Mouse (Mus musculus) kidney, postnatal 0 days (tissue): ENCODE data around the gene Psmc5. TPM values are rescaled to one million over a fixed set of nuclear protein-coding genes. Genes with fewer than 3 reads are reported as not detected.

Experiments used
- ATAC-seq: fragments of 200-750 bp; cut with Nextera tagmentation; replicated peaks from 2 replicates; pipeline ENCODE4 v1.8.0; 2017; ENCODE audit warnings: low read depth, moderate number of reproducible peaks, moderate TSS enrichment, moderate library complexity; ENCODE audit not compliant: low FRiP score
- DNase-seq: peaks from one replicate; pipeline ENCODE4 v3.0.0-alpha.2; 2016; ENCODE audit warnings: low spot score
- H3K27ac ChIP-seq: fragments of 300-500 bp; sonication (generic); 2 replicates; pipeline ENCODE4 v1.5.1; 2014; ENCODE audit warnings: mild to moderate bottlenecking
- H3K27me3 ChIP-seq: fragments of 300-500 bp; sonication (generic); 2 replicates; pipeline ENCODE4 v1.6.1; 2014; ENCODE audit warnings: low read length, mixed read lengths; ENCODE audit not compliant: insufficient read depth
- H3K36me3 ChIP-seq: fragments of 300-500 bp; sonication (generic); 2 replicates; pipeline ENCODE4 v1.6.1; 2014; ENCODE audit warnings: low read length, mixed read lengths; ENCODE audit not compliant: insufficient read depth
- H3K4me1 ChIP-seq: fragments of 300-500 bp; sonication (generic); replicated peaks from 2 replicates; pipeline ENCODE4 v1.6.1; 2014; ENCODE audit warnings: antibody characterized with exemption, low read length, mixed read lengths; ENCODE audit not compliant: insufficient read depth
- H3K4me2 ChIP-seq: fragments of 300-500 bp; sonication (generic); 2 replicates; pipeline ENCODE4 v1.6.1; 2014; ENCODE audit warnings: mild to moderate bottlenecking, low read length, moderate library complexity, mixed read lengths
- H3K4me3 ChIP-seq: fragments of 300-500 bp; sonication (generic); replicated peaks from 2 replicates; pipeline ENCODE4 v1.5.1; 2014; ENCODE audit warnings: low read depth, low read length
- H3K9ac ChIP-seq: fragments of 300-500 bp; sonication (generic); 2 replicates; pipeline ENCODE4 v1.6.1; 2014; ENCODE audit warnings: low read depth, low read length
- H3K9me3 ChIP-seq: fragments of 300-500 bp; sonication (generic); replicated peaks from 2 replicates; pipeline ENCODE4 v1.6.1; 2016; ENCODE audit warnings: low read length, inconsistent platforms, mixed read lengths
- CTCF ChIP-seq: IDR thresholded peaks from 2 replicates; pipeline ENCODE4 v1.5.1; 2016; ENCODE audit warnings: antibody characterized with exemption, low read depth, mild to moderate bottlenecking, moderate library complexity
- WGBS: fragments of 180-500 bp; shearing (Covaris S2); extraction: QIAGEN DNeasy Blood & Tissue Kit; methylation state at CpG from one replicate; pipeline ENCODE4 v1.1.7; 2014; 5-methylcytosine and 5-hydroxymethylcytosine counted together
- polyA plus RNA-seq: library from polyadenylated mRNA; unstranded; fragments of >200 nt; fragmentation: Nextera tagmentation; extraction: Ambion mirVana; gene quantifications from 2 replicates; pipeline ENCODE4 v1.2.1, GENCODE M21; 2015

Psmc5 gene
- polyA plus RNA-seq, 1 experiment from 2014 or later: 223 TPM

GRCm38 (mm10) chr11:106276454-106276853 is 20.5 kb downstream of the Psmc5 start, which contains the start of gene Tcam1:
Gene Tcam1 (plus strand): TSS chr11:106276672.
- TF ChIP-seq CTCF: peak; percentile 87

GRCm38 (mm10) chr11:106282452-106282851 is 26.5 kb downstream of the Psmc5 start:
- no peaks in the 10 kb centered on the region for H3K9me3 ChIP-seq
- H3K9ac ChIP-seq: no peak overlapping the region
- no peaks in the 10 kb centered on the region for H3K27me3 ChIP-seq
- no peak for DNase-seq
- H3K4me2 ChIP-seq: no peak overlapping the region
- H3K4me3 ChIP-seq: no peak overlapping the region
- no peaks in the 10 kb centered on the region for H3K36me3 ChIP-seq
- no peak overlapping the region for H3K27ac ChIP-seq
- 78% methylated on average over 6 of the region's 6 CpGs for WGBS
- ATAC-seq: no peak
- no peak for TF ChIP-seq CTCF
- no peaks in the 10 kb centered on the region for H3K4me1 ChIP-seq

More at GRCm38 (mm10) chr11:106276454-106276853, 20.5 kb downstream of the Psmc5 start, which contains the start of gene Tcam1:
- ATAC-seq (peak; percentile 43), DNase-seq (peak; percentile 98)
- Histone ChIP-seq H3K27ac (peak within 1 kb of the TSS; percentile 66; the same call in 1 of the 2 replicates), H3K27me3 (no peaks in the 10 kb centered on the region), H3K36me3 (no peaks in the 10 kb centered on the region), H3K4me3 (no peak within 1 kb of the TSS), H3K9ac (no peak within 1 kb of the TSS), H3K4me1 (peaks cover 6% of the 10 kb centered on the region; the same call in 1 of the 2 replicates), H3K9me3 (no peaks in the 10 kb centered on the region), H3K4me2 (peak within 1 kb of the TSS; percentile 45)
- 3% methylated on average over 25 of the region's 25 CpGs for WGBS

GRCm38 (mm10) chr11:106283371-106283770 is 27.4 kb downstream of the Psmc5 start:
- H3K4me1 ChIP-seq: no peaks in the 10 kb centered on the region
- WGBS: 83% methylated on average over 4 of the region's 4 CpGs
- ATAC-seq (no peak), DNase-seq (no peak)
- no peak for TF ChIP-seq CTCF
- no peak overlapping the region for H3K4me3 ChIP-seq
- no peaks in the 10 kb centered on the region for H3K36me3 ChIP-seq
- no peak overlapping the region for H3K9ac ChIP-seq
- no peak overlapping the region for H3K4me2 ChIP-seq
- no peaks in the 10 kb centered on the region for H3K27me3 ChIP-seq
- H3K27ac ChIP-seq: no peak overlapping the region
- no peaks in the 10 kb centered on the region for H3K9me3 ChIP-seq

- Histone ChIP-seq H3K9ac (no peak overlapping the region), H3K4me3 (no peak overlapping the region), H3K4me1 (no peaks in the 10 kb centered on the region), H3K4me2 (no peak overlapping the region), H3K36me3 (no peaks in the 10 kb centered on the region), H3K9me3 (no peaks in the 10 kb centered on the region), H3K27ac (no peak overlapping the region), H3K27me3 (no peaks in the 10 kb centered on the region)
- WGBS: 64% methylated on average over 8 of the region's 8 CpGs
- TF ChIP-seq CTCF: no peak
- ATAC-seq (no peak), DNase-seq (no peak)
Observed at GRCm38 (mm10) chr11:106284126-106284525, 28.2 kb downstream of the Psmc5 start.

GRCm38 (mm10) chr11:106286206-106286605 is 30.3 kb downstream of the Psmc5 start:
- H3K9me3 ChIP-seq: no peaks in the 10 kb centered on the region
- no peaks in the 10 kb centered on the region for H3K36me3 ChIP-seq
- no peaks in the 10 kb centered on the region for H3K4me1 ChIP-seq
- no peak overlapping the region for H3K9ac ChIP-seq
- no peak for DNase-seq
- no peaks in the 10 kb centered on the region for H3K27me3 ChIP-seq
- no peak for ATAC-seq
- H3K4me3 ChIP-seq: no peak overlapping the region
- 85% methylated on average over 7 of the region's 7 CpGs for WGBS
- no peak for TF ChIP-seq CTCF
- no peak overlapping the region for H3K4me2 ChIP-seq
- no peak overlapping the region for H3K27ac ChIP-seq

GRCm38 (mm10) chr11:106286987-106287386 is 31.0 kb downstream of the Psmc5 start:
- no peaks in the 10 kb centered on the region for H3K4me1 ChIP-seq
- no peak overlapping the region for H3K4me2 ChIP-seq
- H3K27ac ChIP-seq: no peak overlapping the region
- no peak for DNase-seq
- WGBS: 68% methylated on average over 11 of the region's 11 CpGs
- H3K9ac ChIP-seq: no peak overlapping the region
- TF ChIP-seq CTCF: no peak
- no peaks in the 10 kb centered on the region for H3K27me3 ChIP-seq
- H3K9me3 ChIP-seq: no peaks in the 10 kb centered on the region
- no peak overlapping the region for H3K4me3 ChIP-seq
- no peaks in the 10 kb centered on the region for H3K36me3 ChIP-seq
- no peak for ATAC-seq

GRCm38 (mm10) chr11:106289369-106289768 is 33.4 kb downstream of the Psmc5 start:
- WGBS: 42% methylated on average over 8 of the region's 8 CpGs
- peak; percentile 68 for TF ChIP-seq CTCF
- H3K9me3 ChIP-seq: no peaks in the 10 kb centered on the region
- H3K27me3 ChIP-seq: no peaks in the 10 kb centered on the region
- no peak overlapping the region for H3K4me3 ChIP-seq
- no peaks in the 10 kb centered on the region for H3K4me1 ChIP-seq
- no peak overlapping the region for H3K27ac ChIP-seq
- H3K9ac ChIP-seq: no peak overlapping the region
- ATAC-seq: peak; percentile 52; the same call in 1 of the 2 replicates
- no peak overlapping the region for H3K4me2 ChIP-seq
- DNase-seq: peak; percentile 73
- no peaks in the 10 kb centered on the region for H3K36me3 ChIP-seq
